Mouse (Mus musculus): ENCODE measurements around the gene Aim2.

DNA sequence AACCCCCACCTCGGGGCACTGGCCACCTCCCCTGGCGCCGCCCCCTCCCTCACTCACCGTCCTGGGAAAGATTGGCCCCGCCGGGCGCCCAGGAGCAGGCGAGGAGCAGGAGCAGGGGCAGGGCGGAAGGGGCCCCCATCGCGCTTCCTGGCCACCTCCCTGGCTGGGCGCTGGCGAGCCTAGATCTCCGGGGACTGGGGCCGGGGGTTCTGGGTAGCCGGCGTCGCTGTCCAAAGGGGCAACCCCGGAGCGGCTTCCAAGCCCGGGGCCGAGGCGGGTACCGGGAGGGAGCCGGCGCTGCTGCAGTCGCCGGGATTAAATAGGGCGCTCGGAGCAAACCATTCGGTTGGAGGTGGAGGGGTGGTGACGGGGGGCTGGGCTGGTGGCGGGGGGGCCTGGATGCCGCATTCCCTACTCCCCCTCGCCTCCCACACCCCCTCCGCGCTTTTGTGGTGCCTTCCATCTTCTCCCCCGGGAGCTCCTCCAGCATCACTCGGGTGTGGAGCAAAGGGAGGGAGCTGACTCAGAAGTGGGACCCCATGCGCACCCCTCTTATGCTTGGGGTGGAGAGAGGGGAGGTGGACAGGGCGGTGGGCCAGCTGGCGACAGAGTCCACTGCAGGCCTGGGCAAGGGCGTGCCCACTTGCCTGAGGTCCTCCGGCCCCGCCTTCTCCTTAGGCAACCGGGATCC lies 16.8 kb downstream of the Aim2 start, which contains the start of gene Cadm3:
- TF ChIP-seq GATA1 (IDR thresholded peaks at IDR 0.05; ENCODE audit: borderline replicate concordance, low read length) (no peak), FLI1 (IDR thresholded peaks at IDR 0.05; ENCODE audit: low read length) (no peak)

All from megakaryocyte, embryonic 14.5 days (primary cell).